Mouse (Mus musculus) inflammation-experienced regulatory T-cells, adult 6 months (primary cell): Measurements from ENCODE around the gene Foxp2. TPM values are rescaled to one million over a fixed set of nuclear protein-coding genes. Genes with fewer than 3 reads are reported as not detected.
A peak's percentile ranks its signal among the peaks of the same experiment; 100 is the strongest.

Source experiments
- ATAC-seq: one replicate; pipeline ENCODE4 v1.8.0; 2017
- polyA plus RNA-seq, 3 experiments: library from polyadenylated mRNA; unstranded; fragments of 100-300 nt; shearing (Covaris generic); gene quantifications; one replicate each; pipeline ENCODE4 v1.2.1; 2017

Gene Foxp2
- under 1 TPM in 2 of 3 experiments, not detected in 1; 0.15 to 0.33 TPM for polyA plus RNA-seq

- ATAC-seq: peak; percentile 49
Measured at GRCm38 (mm10) chr6:14901183-14901970, at the start of gene Foxp2. TSS of gene Foxp2 (plus strand) at chr6:14901349.

GRCm38 (mm10) chr6:14885199-14885598, 15.9 kb upstream of the Foxp2 start:
- no peak for ATAC-seq

DNA sequence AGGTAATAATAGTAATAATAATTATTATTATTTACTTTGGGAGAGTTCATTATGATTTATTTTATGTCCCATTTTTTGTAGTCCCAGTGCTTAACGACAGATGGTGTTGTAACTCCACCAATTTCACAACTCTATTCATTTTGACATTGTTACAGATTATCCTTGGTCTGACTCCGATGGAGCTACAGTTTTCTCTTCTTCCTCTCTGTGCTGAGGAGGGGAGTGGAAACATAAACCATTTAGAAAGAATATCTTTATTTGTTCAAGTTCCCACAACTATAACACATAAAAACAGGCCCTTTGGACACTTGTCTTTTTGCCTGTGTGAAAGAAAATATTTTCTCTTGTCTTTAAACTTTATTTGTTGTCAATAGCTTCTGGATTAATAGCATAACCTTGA, 4.1 kb upstream of the Foxp2 start:
- no peak for ATAC-seq

- no peak for ATAC-seq
Measured at GRCm38 (mm10) chr6:14898096-14898855, 2.9 kb upstream of the Foxp2 start.

DNA sequence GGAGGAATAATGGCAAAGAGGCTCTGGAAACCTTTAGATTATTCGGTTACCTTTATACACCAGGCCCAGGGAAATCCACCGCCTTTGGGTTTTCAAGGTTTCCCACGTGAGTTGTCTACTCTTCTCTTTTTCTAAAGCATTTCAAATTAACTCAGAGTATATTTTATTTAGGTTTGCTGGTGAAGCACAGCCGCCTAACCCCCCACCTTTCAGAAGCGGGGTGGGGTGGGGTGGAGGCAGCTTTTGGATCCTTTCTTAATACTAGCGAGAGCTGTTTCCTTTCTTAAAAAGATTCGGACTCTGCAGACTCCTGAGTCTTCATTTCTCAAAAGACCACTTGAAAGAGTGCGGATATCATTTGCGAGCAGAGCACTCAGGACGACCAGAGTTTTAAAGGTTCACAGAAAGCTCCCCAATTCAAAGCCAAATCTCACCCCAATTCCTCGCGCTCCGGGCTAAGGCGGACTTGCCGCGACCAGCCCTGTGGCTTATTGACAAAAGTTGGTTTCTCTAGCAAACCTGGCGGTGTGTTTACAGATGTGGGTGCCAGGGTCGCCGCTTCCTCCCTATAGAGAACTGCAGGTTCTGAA, 2.0 kb upstream of the Foxp2 start:
- ATAC-seq: no peak

GRCm38 (mm10) chr6:14899936-14900578, 1.1 kb upstream of the Foxp2 start:
- ATAC-seq: no peak

DNA sequence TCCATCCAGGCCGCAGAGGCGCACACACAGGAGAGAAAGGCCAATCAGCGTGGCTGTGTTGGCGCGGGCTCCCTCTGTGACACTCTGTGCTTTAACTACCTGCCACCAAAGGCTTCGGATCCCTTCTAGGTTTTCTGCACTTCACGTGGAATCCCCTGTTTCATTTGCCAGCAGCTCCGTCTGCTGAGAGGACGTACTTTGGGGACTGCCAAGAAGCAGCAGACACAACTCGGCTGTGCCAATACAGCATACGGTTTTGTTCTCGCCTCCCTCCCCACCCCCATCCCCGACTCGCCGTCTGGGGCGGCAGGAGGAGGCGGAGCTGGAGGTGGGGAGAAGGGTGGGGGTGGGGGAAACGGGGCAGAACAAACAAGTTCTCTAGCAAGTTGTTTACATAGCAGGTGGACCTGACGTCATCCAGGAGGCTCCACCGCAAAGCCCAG, 549 bp upstream of the Foxp2 start:
- ATAC-seq: peak; percentile 14

DNA sequence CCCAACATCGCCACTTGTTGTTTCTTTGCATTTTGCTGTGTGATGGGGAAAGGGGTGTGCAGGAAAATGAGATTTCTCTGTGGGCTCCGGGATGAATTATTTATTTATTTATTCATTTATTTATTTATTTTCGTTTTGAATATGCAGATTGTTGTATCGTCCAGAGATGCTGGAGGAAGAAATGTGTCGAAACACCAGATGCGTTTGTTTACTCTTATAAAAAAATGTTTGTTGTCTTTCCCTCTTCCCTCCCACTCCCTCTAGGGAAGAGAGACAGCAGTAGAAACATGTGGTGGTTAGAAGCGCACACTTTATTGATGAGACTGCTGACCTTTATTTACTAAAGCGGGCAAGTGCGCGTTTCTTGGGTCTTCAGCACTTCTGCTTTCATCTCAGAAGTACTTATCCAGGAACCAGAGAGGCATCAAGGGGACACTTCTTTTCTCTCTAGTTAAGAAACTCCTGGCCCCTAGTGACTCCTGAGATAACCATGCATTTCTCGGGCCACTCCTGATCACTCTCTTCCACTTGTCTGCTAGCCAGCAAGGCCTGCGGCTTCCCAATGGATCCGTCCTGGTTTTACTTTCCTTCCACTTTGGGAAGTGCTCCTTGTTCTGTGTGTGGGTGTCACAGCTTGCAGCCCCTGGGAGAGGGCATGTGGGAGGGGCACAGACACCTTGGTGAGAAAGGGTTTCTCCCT, 972 bp downstream of the Foxp2 start:
- no peak for ATAC-seq

GRCm38 (mm10) chr6:14903271-14903965, 2.3 kb downstream of the Foxp2 start:
- ATAC-seq: no peak

DNA sequence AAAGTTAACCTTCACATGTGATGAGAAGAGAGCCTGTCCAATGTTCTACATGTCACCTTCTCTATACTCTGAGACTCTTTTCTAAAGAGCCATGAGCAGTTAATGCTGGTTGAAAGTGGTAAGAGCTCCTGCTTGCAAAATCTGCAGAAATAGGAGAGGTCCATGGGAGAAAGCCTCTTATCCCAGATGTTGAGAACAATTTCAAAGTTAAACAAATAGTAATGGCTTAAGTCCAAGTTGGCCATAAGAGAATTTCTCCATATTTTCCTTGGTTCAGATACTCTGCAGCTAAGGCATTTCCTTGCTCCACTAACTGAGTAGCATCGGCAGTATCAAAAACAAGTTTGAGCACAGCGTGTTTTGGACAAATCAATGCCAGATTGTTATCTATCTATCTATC, 13.9 kb downstream of the Foxp2 start:
- ATAC-seq: no peak

GRCm38 (mm10) chr6:14922704-14923103, 21.6 kb downstream of the Foxp2 start:
- no peak for ATAC-seq

DNA sequence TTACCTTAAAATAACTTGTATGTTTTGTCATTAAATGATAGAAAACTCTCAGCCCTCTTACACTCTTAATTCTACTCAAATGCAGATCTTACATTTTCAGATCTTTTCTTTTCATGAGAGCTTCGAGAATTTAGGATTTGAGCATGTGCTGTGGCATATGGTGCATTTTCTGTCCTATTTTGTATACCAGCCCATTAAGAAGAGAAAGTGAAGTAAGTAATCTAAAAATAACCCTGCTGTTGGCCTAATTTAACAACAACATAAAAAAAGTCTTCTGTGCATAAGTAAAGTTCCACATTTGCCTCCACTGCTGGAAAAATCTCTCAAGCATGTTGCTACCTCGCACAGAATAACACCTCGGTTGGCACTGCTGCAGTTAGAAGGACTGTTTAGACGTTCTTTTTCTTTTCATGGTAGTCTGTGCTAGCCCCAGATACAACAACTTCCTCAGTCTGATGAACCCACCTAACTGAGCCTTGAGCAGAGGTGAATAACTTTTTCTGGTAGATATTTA, 23.9 kb downstream of the Foxp2 start:
- ATAC-seq: no peak

GRCm38 (mm10) chr6:14951060-14951459, 49.9 kb downstream of the Foxp2 start:
- no peak for ATAC-seq

GRCm38 (mm10) chr6:14952731-14953130, 51.6 kb downstream of the Foxp2 start:
- ATAC-seq: no peak

DNA sequence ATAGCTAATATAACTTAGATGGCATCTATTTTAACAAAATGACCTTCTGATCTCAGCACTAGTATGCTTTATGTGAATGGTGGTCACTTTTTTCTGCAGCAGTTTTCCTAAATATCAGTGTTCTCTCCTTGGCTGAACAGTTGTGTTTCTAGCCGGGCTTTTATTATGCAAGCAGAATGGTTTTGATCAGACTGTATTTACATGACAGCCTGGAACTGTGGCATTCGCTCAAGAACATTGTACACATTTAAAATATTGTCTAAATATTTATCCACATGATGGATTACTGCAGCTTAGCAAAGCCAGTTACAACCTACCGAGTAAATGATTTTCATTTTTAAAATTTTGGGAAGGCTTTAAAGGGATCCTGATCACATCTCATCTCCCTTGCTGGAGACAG, 75.9 kb downstream of the Foxp2 start:
- ATAC-seq: no peak

DNA sequence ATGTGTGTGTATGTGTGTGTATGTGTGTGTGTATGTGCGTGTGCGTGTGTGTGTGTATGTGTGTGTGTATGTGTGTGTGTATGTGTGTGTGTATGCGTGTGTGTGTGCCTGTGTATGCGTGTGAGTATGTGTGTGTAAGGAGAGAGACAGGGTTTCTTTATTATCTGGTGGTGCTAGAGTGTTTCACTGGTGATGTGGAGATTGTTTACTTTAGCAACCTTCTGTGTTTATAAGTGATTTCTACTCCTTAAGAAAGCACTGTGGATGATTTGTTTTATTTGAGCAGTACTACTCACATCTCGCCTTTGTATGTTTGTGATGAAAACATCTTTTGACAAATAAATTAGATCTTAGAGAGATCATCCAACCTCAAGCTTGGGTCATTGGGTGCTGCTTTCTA, 77.1 kb downstream of the Foxp2 start:
- no peak for ATAC-seq

- ATAC-seq: no peak
Measured at GRCm38 (mm10) chr6:15008113-15008512, 107.0 kb downstream of the Foxp2 start.

GRCm38 (mm10) chr6:15028488-15028887, 127.3 kb downstream of the Foxp2 start:
- ATAC-seq: no peak

- ATAC-seq: no peak
Measured at GRCm38 (mm10) chr6:15029446-15030125, 128.4 kb downstream of the Foxp2 start.

GRCm38 (mm10) chr6:15063246-15063645, 162.1 kb downstream of the Foxp2 start:
- ATAC-seq: no peak

GRCm38 (mm10) chr6:15101548-15101947, 200.4 kb downstream of the Foxp2 start:
- no peak for ATAC-seq
